Mouse (Mus musculus) heart, embryonic 11.5 days (tissue): ENCODE data around the gene Pkd1l3. TPM values are rescaled to one million over a fixed set of nuclear protein-coding genes. Genes with fewer than 3 reads are reported as not detected.

ENCODE experiments used
- ATAC-seq: fragments of 200-750 bp; cut with Nextera tagmentation; replicated peaks from 2 replicates; pipeline ENCODE4 v1.8.0; 2017; ENCODE audit warnings: moderate library complexity; ENCODE audit not compliant: insufficient number of reproducible peaks, low FRiP score, low TSS enrichment
- H3K27ac ChIP-seq: fragments of 300-500 bp; sonication (generic); 2 replicates; pipeline ENCODE4 v1.5.1; 2014; ENCODE audit warnings: mild to moderate bottlenecking, low read depth, low read length
- H3K27me3 ChIP-seq: fragments of 300-500 bp; sonication (generic); 2 replicates; pipeline ENCODE4 v1.6.1; 2014; ENCODE audit warnings: mild to moderate bottlenecking, low read length, mixed read lengths; ENCODE audit not compliant: control insufficient read depth, insufficient read depth
- H3K36me3 ChIP-seq: fragments of 300-500 bp; sonication (generic); 2 replicates; pipeline ENCODE4 v1.6.1; 2014; ENCODE audit warnings: mild to moderate bottlenecking, low read length, moderate library complexity, mixed read lengths; ENCODE audit not compliant: control insufficient read depth, insufficient read depth
- H3K4me1 ChIP-seq: fragments of 300-500 bp; sonication (generic); 2 replicates; pipeline ENCODE4 v1.6.1; 2014; ENCODE audit warnings: low read length; ENCODE audit not compliant: control insufficient read depth, insufficient read depth
- H3K4me2 ChIP-seq: fragments of 300-500 bp; sonication (generic); 2 replicates; pipeline ENCODE4 v1.6.1; 2014; ENCODE audit warnings: mild to moderate bottlenecking, moderate library complexity
- H3K4me3 ChIP-seq: fragments of 300-500 bp; sonication (generic); 2 replicates; pipeline ENCODE4 v1.5.1; 2014; ENCODE audit warnings: low read depth, low read length
- H3K9ac ChIP-seq: fragments of 300-500 bp; sonication (generic); 2 replicates; pipeline ENCODE4 v1.6.1; 2014; ENCODE audit warnings: mild to moderate bottlenecking, low read depth, low read length, moderate library complexity
- H3K9me3 ChIP-seq: fragments of 300-500 bp; sonication (generic); replicated peaks from 2 replicates; pipeline ENCODE4 v1.6.1; 2016; ENCODE audit warnings: low read length; ENCODE audit not compliant: control insufficient read depth
- WGBS: fragments of 180-500 bp; shearing (Covaris S2); extraction: QIAGEN DNeasy Blood & Tissue Kit; methylation state at CpG from one replicate; pipeline ENCODE4 v1.1.7; 2014; ENCODE audit not compliant: insufficient replicate concordance; 5-methylcytosine and 5-hydroxymethylcytosine counted together
- polyA plus RNA-seq: library from polyadenylated mRNA; unstranded; fragments of >200 nt; fragmentation: Nextera tagmentation; extraction: Ambion mirVana; gene quantifications from 2 replicates; pipeline ENCODE4 v1.2.1, GENCODE M21; 2014

The Pkd1l3 gene
- polyA plus RNA-seq, 1 experiment from 2014 or later = 0.34 TPM

GRCm38 (mm10) chr8:109585652-109586051 lies 28.7 kb upstream of the Pkd1l3 start:
- no peaks in the 10 kb centered on the region for H3K36me3 ChIP-seq
- H3K4me2 ChIP-seq = no peak overlapping the region
- peaks cover 3% of the 10 kb centered on the region; the same call in 1 of the 2 replicates for H3K9me3 ChIP-seq
- no peaks in the 10 kb centered on the region for H3K27me3 ChIP-seq
- no peak overlapping the region for H3K27ac ChIP-seq
- no peaks in the 10 kb centered on the region; the same call in 1 of the 2 replicates for H3K4me1 ChIP-seq
- no peak overlapping the region for H3K9ac ChIP-seq
- H3K4me3 ChIP-seq = no peak overlapping the region
- no peak for ATAC-seq

- Histone ChIP-seq H3K27ac (no peak overlapping the region), H3K27me3 (no peaks in the 10 kb centered on the region), H3K36me3 (no peaks in the 10 kb centered on the region), H3K4me1 (no peaks in the 10 kb centered on the region; the same call in 1 of the 2 replicates), H3K9me3 (peaks cover 3% of the 10 kb centered on the region; the same call in 1 of the 2 replicates), H3K4me3 (no peak overlapping the region), H3K9ac (no peak overlapping the region), H3K4me2 (no peak overlapping the region)
- WGBS = 53% methylated on average over 7 of the region's 7 CpGs
- no peak for ATAC-seq
Observed at GRCm38 (mm10) chr8:109586972-109587504, 27.3 kb upstream of the Pkd1l3 start.

- H3K4me2 ChIP-seq = no peak overlapping the region
- H3K9ac ChIP-seq = no peak overlapping the region
- no peaks in the 10 kb centered on the region for H3K27me3 ChIP-seq
- 82% methylated on average over 9 of the region's 9 CpGs for WGBS
- H3K4me1 ChIP-seq = no peaks in the 10 kb centered on the region; the same call in 1 of the 2 replicates
- H3K9me3 ChIP-seq = no peaks in the 10 kb centered on the region
- no peak overlapping the region for H3K27ac ChIP-seq
- H3K4me3 ChIP-seq = no peak overlapping the region
- peaks cover 5% of the 10 kb centered on the region; the same call in 1 of the 2 replicates for H3K36me3 ChIP-seq
- no peak for ATAC-seq
Observed at GRCm38 (mm10) chr8:109590901-109591300, 23.4 kb upstream of the Pkd1l3 start.

DNA sequence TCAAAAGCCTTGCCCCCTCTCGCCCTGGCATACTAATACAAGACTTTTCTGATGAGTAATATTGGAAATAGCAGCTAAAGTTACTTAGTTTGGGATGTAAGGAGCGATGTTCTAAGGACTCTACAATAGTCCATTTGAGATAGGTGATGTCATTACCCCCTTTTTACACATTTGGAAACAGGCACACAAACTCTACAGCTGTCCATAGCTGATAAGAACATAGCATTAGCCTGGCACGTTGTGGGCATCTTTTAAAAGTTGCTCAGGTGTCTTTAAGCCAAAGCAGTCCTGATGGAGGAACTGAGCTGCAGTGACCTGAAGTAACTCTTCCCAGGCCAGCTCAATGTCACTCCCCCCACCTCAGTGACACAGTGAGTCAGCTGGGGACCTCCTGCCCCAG lies 22.9 kb upstream of the Pkd1l3 start:
- H3K4me3 ChIP-seq = no peak overlapping the region
- H3K9ac ChIP-seq = no peak overlapping the region
- H3K27ac ChIP-seq = no peak overlapping the region
- peaks cover 5% of the 10 kb centered on the region; the same call in 1 of the 2 replicates for H3K36me3 ChIP-seq
- H3K4me2 ChIP-seq = no peak overlapping the region
- H3K4me1 ChIP-seq = no peaks in the 10 kb centered on the region; the same call in 1 of the 2 replicates
- no peak for ATAC-seq
- WGBS = 79% methylated on average over 3 of the region's 3 CpGs
- H3K9me3 ChIP-seq = no peaks in the 10 kb centered on the region
- H3K27me3 ChIP-seq = no peaks in the 10 kb centered on the region

- Histone ChIP-seq H3K36me3 (peaks cover 8% of the 10 kb centered on the region), H3K4me2 (no peak overlapping the region), H3K9me3 (no peaks in the 10 kb centered on the region), H3K27ac (no peak overlapping the region), H3K4me1 (no peaks in the 10 kb centered on the region; the same call in 1 of the 2 replicates), H3K4me3 (no peak overlapping the region), H3K9ac (no peak overlapping the region), H3K27me3 (no peaks in the 10 kb centered on the region)
- ATAC-seq = no peak
- 87% methylated on average over 5 of the region's 5 CpGs for WGBS
Observed at GRCm38 (mm10) chr8:109592164-109592563, 22.2 kb upstream of the Pkd1l3 start.

DNA sequence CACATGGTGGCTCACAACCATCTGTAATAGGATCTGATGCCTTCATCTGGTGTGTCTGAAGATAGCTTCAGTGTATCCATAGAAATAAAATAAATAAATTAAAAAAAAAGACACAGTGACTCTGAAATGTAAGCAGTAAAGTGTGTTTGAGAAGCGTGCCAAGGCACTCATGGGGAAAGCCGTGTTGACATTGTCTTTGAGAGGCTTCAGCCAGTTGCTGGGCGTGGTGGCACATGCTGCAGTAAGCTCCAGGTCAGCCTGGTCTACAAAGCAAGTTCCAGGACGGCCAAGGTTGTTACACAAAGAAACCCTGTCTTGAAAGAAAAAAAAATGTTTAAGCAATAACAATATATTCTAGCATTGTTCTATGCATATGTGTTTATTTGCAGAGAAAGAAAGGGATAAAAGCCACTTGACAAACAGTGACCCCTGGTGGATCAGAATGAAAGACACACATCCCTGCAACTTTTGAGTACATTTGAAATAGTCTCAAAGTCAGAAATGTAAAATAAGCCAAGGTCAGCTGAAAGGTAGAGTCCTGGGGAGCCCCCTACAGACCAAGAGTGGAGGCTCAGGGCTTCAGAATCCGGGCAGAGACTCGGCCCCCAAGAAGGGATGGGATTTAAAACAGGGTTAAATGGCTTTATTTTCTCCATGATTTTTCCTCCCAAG lies 21.1 kb upstream of the Pkd1l3 start:
- peaks cover 8% of the 10 kb centered on the region for H3K36me3 ChIP-seq
- no peak overlapping the region for H3K27ac ChIP-seq
- WGBS = 84% methylated on average over 6 of the region's 6 CpGs
- ATAC-seq = no peak
- no peaks in the 10 kb centered on the region for H3K9me3 ChIP-seq
- H3K4me3 ChIP-seq = no peak overlapping the region
- H3K27me3 ChIP-seq = no peaks in the 10 kb centered on the region
- no peak overlapping the region for H3K4me2 ChIP-seq
- H3K4me1 ChIP-seq = no peaks in the 10 kb centered on the region
- no peak overlapping the region for H3K9ac ChIP-seq

GRCm38 (mm10) chr8:109595854-109596253 lies 18.5 kb upstream of the Pkd1l3 start:
- no peak overlapping the region for H3K4me2 ChIP-seq
- H3K4me3 ChIP-seq = no peak overlapping the region
- no peaks in the 10 kb centered on the region for H3K4me1 ChIP-seq
- 49% methylated on average over 8 of the region's 8 CpGs for WGBS
- H3K27ac ChIP-seq = no peak overlapping the region
- H3K9me3 ChIP-seq = no peaks in the 10 kb centered on the region
- H3K9ac ChIP-seq = no peak overlapping the region
- no peaks in the 10 kb centered on the region for H3K27me3 ChIP-seq
- H3K36me3 ChIP-seq = peaks cover 8% of the 10 kb centered on the region
- ATAC-seq = no peak

DNA sequence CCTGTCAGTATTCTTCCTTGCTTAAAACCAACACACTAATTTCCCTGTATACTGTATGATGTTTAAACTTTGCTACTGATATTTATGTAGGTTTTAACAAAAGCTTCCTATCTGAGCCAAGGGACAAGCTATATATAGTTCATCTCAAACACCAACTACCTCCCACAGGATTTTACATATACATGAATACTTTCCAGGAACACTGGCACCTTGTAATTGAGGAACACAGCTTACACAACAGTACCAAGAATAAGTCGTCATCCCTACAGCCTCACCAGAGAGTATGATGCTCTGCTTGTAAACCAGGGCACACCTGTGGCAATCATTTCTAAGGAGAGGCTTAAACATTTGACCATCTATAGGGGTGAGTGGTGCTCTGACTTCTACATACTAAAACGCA lies 7.6 kb upstream of the Pkd1l3 start:
- no peak overlapping the region for H3K4me2 ChIP-seq
- WGBS = 84% methylated on average over 2 of the region's 2 CpGs

GRCm38 (mm10) chr8:109607650-109608049 lies 6.7 kb upstream of the Pkd1l3 start:
- no peak overlapping the region; the same call in 1 of the 2 replicates for H3K27ac ChIP-seq
- ATAC-seq = no peak
- H3K9me3 ChIP-seq = no peaks in the 10 kb centered on the region
- peak overlapping the region; percentile 88 for H3K4me2 ChIP-seq
- peak overlapping the region; percentile 70 for H3K4me3 ChIP-seq
- H3K36me3 ChIP-seq = no peaks in the 10 kb centered on the region
- H3K9ac ChIP-seq = peak overlapping the region; percentile 67
- no peaks in the 10 kb centered on the region for H3K27me3 ChIP-seq
- H3K4me1 ChIP-seq = peaks cover 8% of the 10 kb centered on the region
- 8% methylated on average over 12 of the region's 12 CpGs for WGBS

More for the DNA sequence above, 7.6 kb upstream of the Pkd1l3 start:
- Histone ChIP-seq H3K27me3 (no peaks in the 10 kb centered on the region), H3K27ac (no peak overlapping the region), H3K9me3 (no peaks in the 10 kb centered on the region), H3K4me1 (peaks cover 8% of the 10 kb centered on the region), H3K4me3 (no peak overlapping the region), H3K36me3 (0 out of 2 replicates have a peak, but pooled peaks cover 2% of the 10 kb centered on the region), H3K9ac (no peak overlapping the region)
- ATAC-seq = no peak
